Mouse (Mus musculus) heart, adult 10 weeks (tissue): Measurements from ENCODE around the gene Uqcrh. TPM values are rescaled to one million over a fixed set of nuclear protein-coding genes. Genes with fewer than 3 reads are reported as not detected.

ENCODE experiments used
- polyA plus RNA-seq: library from polyadenylated mRNA; stranded (reverse); fragments of 350-450 nt; fragmentation: Illumina TruSeq; extraction: RNeasy Lipid Tissue Mini Kit (QIAGEN cat#74804); gene quantifications from one replicate; pipeline ENCODE4 v1.2.3, GENCODE M21; 2014; ENCODE audit warnings: low read depth, low replicate concordance

Gene Uqcrh
- 3,046 TPM for polyA plus RNA-seq

GRCm38 (mm10) chr4:116074861-116075620 lies at the start of gene Uqcrh, which contains the start of gene Lrrc41:
Uqcrh (minus strand) TSS chr4:116075071.
Lrrc41 (plus strand) TSS chr4:116075269.

GRCm38 (mm10) chr4:116123602-116124519 lies 49.0 kb upstream of the Uqcrh start, which contains the start of the genes Rad54l and Pomgnt1:
Rad54l (minus strand) TSS chr4:116123690.
Pomgnt1 (plus strand) TSS chr4:116123840.

GRCm38 (mm10) chr4:116053399-116053961 lies 21.4 kb downstream of the Uqcrh start, which contains the start of gene Nsun4:
Nsun4 (minus strand) TSS chr4:116053876.

GRCm38 (mm10) chr4:116017902-116018746 lies 56.7 kb downstream of the Uqcrh start, which contains the start of gene Faah:
Faah (minus strand) TSS chr4:116017926.

Other genes starting within 250 kb of the Uqcrh start
- 5.1 TPM for gene Mob3c, start 247.0 kb downstream of the Uqcrh start, polyA plus RNA-seq
- 28.9 TPM for gene Mknk1, start 235.9 kb downstream of the Uqcrh start, polyA plus RNA-seq
- not detected for gene Kncn, start 190.7 kb downstream of the Uqcrh start, polyA plus RNA-seq
- gene 6430628N08Rik, start 184.4 kb downstream of the Uqcrh start, polyA plus RNA-seq: not detected
- gene Dmbx1, start 135.1 kb downstream of the Uqcrh start, polyA plus RNA-seq: not detected
- gene Faah, start 57.1 kb downstream of the Uqcrh start, polyA plus RNA-seq: 0.21 TPM
- 35.2 TPM for gene Nsun4, start 21.2 kb downstream of the Uqcrh start, polyA plus RNA-seq
- gene Lrrc41, start 198 bp upstream of the Uqcrh start, polyA plus RNA-seq: 20.1 TPM
- 0.10 TPM for gene Rad54l, start 48.6 kb upstream of the Uqcrh start, polyA plus RNA-seq
- gene Pomgnt1, start 48.8 kb upstream of the Uqcrh start, polyA plus RNA-seq: 54.1 TPM
- gene Lurap1, start 76.3 kb upstream of the Uqcrh start, polyA plus RNA-seq: 1.9 TPM
- not detected for gene Tspan1, start 92.5 kb upstream of the Uqcrh start, polyA plus RNA-seq
- not detected for gene 1700042G07Rik, start 98.3 kb upstream of the Uqcrh start, polyA plus RNA-seq
- not detected for gene Gm49337, start 98.3 kb upstream of the Uqcrh start, polyA plus RNA-seq
- gene Pik3r3, start 146.5 kb upstream of the Uqcrh start, polyA plus RNA-seq: 7.9 TPM